Mouse (Mus musculus) cerebellum, adult 8-10 months (tissue): Measurements from ENCODE around the gene Rtn4r.
"Not testable (repeated sequence)": the region's sequence is repeated elsewhere in the genome, so short reads cannot be mapped to it uniquely, and the experiment has no call there.

Source experiments
- DNase-seq: peaks from one replicate; pipeline ENCODE4 v3.0.0; 2022

Rtn4r gene

DNA sequence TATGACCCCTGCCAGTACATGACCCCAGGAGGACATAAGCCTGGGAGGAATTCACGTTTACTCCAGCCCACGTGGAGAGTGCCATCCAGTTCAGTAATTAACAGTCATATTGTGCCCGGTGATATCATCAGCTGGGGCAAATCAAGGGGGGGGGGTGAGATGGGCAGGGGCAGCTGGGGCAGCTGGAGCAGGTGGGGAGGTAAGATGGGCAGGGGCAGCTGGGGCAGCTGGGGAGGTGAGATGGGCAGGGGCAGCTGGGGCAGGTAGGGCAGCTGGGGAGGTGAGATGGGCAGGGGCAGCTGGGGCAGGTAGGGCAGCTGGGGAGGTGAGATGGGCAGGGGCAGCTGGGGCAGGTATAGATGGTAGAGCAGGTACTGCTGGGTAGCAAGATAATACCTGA lies 68.1 kb downstream of the Rtn4r start:
- DNase-seq = not testable (repeated sequence)

DNA sequence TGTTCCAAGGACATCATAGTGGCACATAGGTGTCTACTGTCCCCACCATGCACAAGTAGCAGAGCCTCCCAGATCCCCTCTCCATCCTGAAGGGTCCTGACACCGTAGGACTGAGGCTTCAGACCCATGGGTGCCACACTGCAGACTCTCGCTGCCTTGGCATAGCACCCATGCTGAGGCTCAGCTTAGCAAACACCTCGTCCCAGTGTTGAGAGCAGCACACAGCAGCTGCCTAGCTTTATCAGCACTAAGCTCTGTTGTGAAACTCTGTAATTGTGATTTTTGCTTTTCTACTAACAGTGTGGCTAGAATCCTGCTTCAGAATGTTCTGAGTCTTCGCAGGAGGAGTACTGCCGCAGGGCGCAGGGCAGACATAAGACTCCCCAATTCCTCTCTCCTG lies 70.4 kb downstream of the Rtn4r start:
- DNase-seq = no peak

GRCm38 (mm10) chr16:18198365-18199098 lies 71.1 kb downstream of the Rtn4r start:
- no peak for DNase-seq

- DNase-seq = no peak
Measured at GRCm38 (mm10) chr16:18200062-18200461, 72.6 kb downstream of the Rtn4r start.

DNA sequence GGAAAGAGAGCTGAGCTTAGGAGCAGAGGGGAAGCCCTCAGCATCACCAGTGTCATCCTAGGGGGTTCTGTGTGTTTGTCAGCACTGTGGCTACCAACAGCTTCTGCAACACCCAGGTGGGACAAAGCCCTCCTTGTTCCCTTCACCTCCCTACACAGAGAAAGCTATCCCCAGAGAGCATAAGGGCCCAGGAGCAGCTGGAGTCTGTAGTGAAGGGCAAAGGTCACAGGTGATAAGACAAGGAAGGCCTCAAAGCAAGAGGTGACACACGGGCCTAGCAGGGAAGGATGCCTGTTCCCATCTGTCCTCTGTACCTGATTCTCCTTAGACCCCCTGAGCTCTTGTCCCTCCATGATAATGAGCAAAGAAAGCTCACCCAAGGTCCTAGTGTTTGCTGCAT lies 74.2 kb downstream of the Rtn4r start:
- DNase-seq = no peak
